11 mouse cellular contexts compared by ENCODE assay signal in genomic region chr17:6745503-6745902, GRCm38 (mm10). TPM values are rescaled to one million over a fixed set of nuclear protein-coding genes. Genes with fewer than 3 reads are reported as not detected.
DNase-seq lines count a peak whose midpoint lies in the region; ATAC-seq and TF ChIP-seq lines count a peak whose summit lies in the region.
"Had no signal": no experiment of that assay in that cellular context is flagged by ENCODE, and none has a peak within 500 bp of the region (broad histone marks: within the 10 kb centered on the region; RNA-seq: fewer than 3 reads in every experiment).

No protein-coding gene starts in this region.

- H3K4me1 ChIP-seq in heart, embryonic 15.5 days (replicated peaks), result peaks cover 74% of the 10 kb centered on the region
- H3K4me1 ChIP-seq in spleen, adult 2 months (ENCODE audit: control insufficient read depth, insufficient read depth, insufficient read length), result peaks cover 24% of the 10 kb centered on the region; the same call in 1 of the 2 replicates
- H3K4me1 ChIP-seq in limb, embryonic 10.5 days, result peaks cover 53% of the 10 kb centered on the region

- no peaks in the 10 kb centered on the region for H3K27me3 ChIP-seq in heart, embryonic 15.5 days
- no peaks in the 10 kb centered on the region for H3K27me3 ChIP-seq in spleen, adult 2 months (ENCODE audit: control insufficient read depth, insufficient read depth, low read length)
- no peaks in the 10 kb centered on the region for H3K27me3 ChIP-seq in limb, embryonic 10.5 days (ENCODE audit: low read depth, poor library complexity, severe bottlenecking)
- H3K27me3 ChIP-seq: embryonic facial prominence, embryonic 15.5 days had no signal

- H3K9me3 ChIP-seq in heart, embryonic 15.5 days (replicated peaks), result no peaks in the 10 kb centered on the region
- no peaks in the 10 kb centered on the region for H3K9me3 ChIP-seq in limb, embryonic 10.5 days (replicated peaks)
- H3K9me3 ChIP-seq: embryonic facial prominence, embryonic 15.5 days had no signal

- TF ChIP-seq CTCF in spleen, adult 2 months (IDR thresholded peaks at IDR 0.05; ENCODE audit: extremely low read depth, insufficient read depth, insufficient read length, insufficient replicate concordance), result no peak
- no peak for TF ChIP-seq CTCF in left cerebral cortex, adult 2 months (IDR thresholded peaks at IDR 0.05)

- TF ChIP-seq POLR2A in spleen, adult 2 months (IDR thresholded peaks at IDR 0.05; ENCODE audit: low read depth, low read length), result no peak

- H3K9ac ChIP-seq in heart, embryonic 15.5 days, result no peak overlapping the region
- H3K9ac ChIP-seq: embryonic facial prominence, embryonic 15.5 days had no signal

- H3K27ac ChIP-seq in heart, embryonic 15.5 days, result 0 out of 2 replicates have a peak overlapping the region, but pooled peaks have one; percentile 35
- peak overlapping the region; percentile 20 for H3K27ac ChIP-seq in spleen, adult 2 months (ENCODE audit: insufficient read depth, low read length)
- 0 out of 2 replicates have a peak overlapping the region, but pooled peaks have one; percentile 46 for H3K27ac ChIP-seq in limb, embryonic 10.5 days
- no peak overlapping the region for H3K27ac ChIP-seq in left cerebral cortex, adult 2 months
- H3K27ac ChIP-seq: heart, adult 2 months had no signal

- 79% methylated on average over 5 of the region's 5 CpGs for WGBS in heart, embryonic 15.5 days
- 58% methylated on average over 5 of the region's 5 CpGs for WGBS in spleen, adult 2 months
- 89% methylated on average over 5 of the region's 5 CpGs for WGBS in limb, embryonic 10.5 days

- DNase-seq in heart, postnatal 10 days, result no peak
- no peak for DNase-seq in spleen, adult 2 months (ENCODE audit: low read depth in 1 of 2, low spot score in 2 of 2)
- no peak for DNase-seq in spleen, postnatal 14 days (ENCODE audit: low spot score in 2 of 2)
- no peak for DNase-seq in limb, embryonic 10.5 days (ENCODE audit: low spot score)
- peak; percentile 41 to 70 for DNase-seq in thymus, postnatal 36 days
- DNase-seq in cerebellum, adult 8-10 months, result no peak
- no peak for DNase-seq in left cerebral cortex, adult 2 months (ENCODE audit: extremely low spot score in 1 of 2, low spot score in 2 of 2)

- H3K4me2 ChIP-seq in heart, embryonic 15.5 days, result no peak overlapping the region
- H3K4me2 ChIP-seq: embryonic facial prominence, embryonic 15.5 days had no signal

- intact Hi-C loops in heart, postnatal 10 days (cut with DNase I), result no loop called here
- intact Hi-C loops in left cerebral cortex, adult 2 months (cut with DNase I), result no loop called here

- peaks cover 24% of the 10 kb centered on the region for H3K36me3 ChIP-seq in heart, embryonic 15.5 days
- H3K36me3 ChIP-seq in spleen, adult 2 months (ENCODE audit: control insufficient read depth, insufficient read depth, low read length), result peaks cover 66% of the 10 kb centered on the region
- peaks cover 16% of the 10 kb centered on the region for H3K36me3 ChIP-seq in limb, embryonic 10.5 days

- H3K4me3 ChIP-seq in heart, embryonic 15.5 days, result no peak overlapping the region
- H3K4me3 ChIP-seq in spleen, adult 2 months (ENCODE audit: extremely low read depth, insufficient read depth, insufficient read length), result no peak overlapping the region
- no peak overlapping the region for H3K4me3 ChIP-seq in limb, embryonic 10.5 days
- no peak overlapping the region for H3K4me3 ChIP-seq in left cerebral cortex, adult 2 months
- H3K4me3 ChIP-seq: embryonic facial prominence, embryonic 15.5 days; heart, adult 2 months; myocyte had no signal

- ATAC-seq in heart, embryonic 15.5 days (replicated peaks; ENCODE audit: insufficient number of reproducible peaks, insufficient read depth, low FRiP score, low read depth), result no peak

RNA-seq across cellular contexts. Expression of gene Ezr, which starts 37.1 kb away (rescaled TPM):
- 109 and 136 TPM in 2 replicates for polyA plus RNA-seq in heart, embryonic 15.5 days (2015; fragmentation: Nextera tagmentation; extraction: Ambion mirVana)
- 10 to 100 TPM; 68.1 to 83.6 TPM for total RNA-seq in heart, postnatal 10 days (2021)
- 63.0 and 73.5 TPM in 2 replicates for polyA plus RNA-seq in spleen, adult 2 months (2012; rRNA removed)
- 24.8 and 26.2 TPM in 2 replicates for polyA plus RNA-seq in limb, embryonic 10.5 days (2016; fragmentation: Nextera tagmentation; extraction: Ambion mirVana)
- total RNA-seq in left cerebral cortex, adult 2 months (2021), result 10 to 100 TPM; 50.3 to 51.5 TPM

Comparison
In these comparisons a context has a peak if more than half of its experiments do, and no peak if none do; other contexts are left out.
1. DNase-seq: peak in thymus, postnatal 36 days (2 of 2); none in heart, postnatal 10 days (0 of 2), spleen, adult 2 months (0 of 2), spleen, postnatal 14 days (0 of 2), limb, embryonic 10.5 days (single experiment), cerebellum, adult 8-10 months (single experiment) and left cerebral cortex, adult 2 months (0 of 2).